Mouse (Mus musculus): ENCODE results near the gene Draxin. TPM values are rescaled to one million over a fixed set of nuclear protein-coding genes. Genes with fewer than 3 reads are reported as not detected.

The Draxin gene
- total and polyA plus RNA-seq, 2 experiments: not detected

DNA sequence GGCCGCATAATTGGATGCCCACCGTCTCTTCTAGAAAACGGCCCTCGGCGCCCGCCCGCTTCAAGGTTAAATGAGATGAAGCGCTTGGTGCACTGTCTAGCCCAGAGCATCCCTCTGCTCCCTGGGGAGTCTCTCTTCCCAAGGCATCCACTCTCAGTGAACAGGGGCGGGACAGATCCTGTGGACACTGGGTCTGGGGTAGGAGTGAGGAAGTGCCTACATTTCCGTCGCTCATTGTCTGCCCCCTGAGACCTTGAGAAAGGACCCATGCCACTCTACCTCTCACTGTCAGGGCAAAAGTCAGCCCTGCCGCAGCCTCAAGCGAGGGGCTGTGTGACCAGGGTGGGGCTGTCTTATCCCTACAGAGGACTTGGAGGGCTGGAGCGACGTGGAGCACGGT is 34.0 kb upstream of the Draxin start:
- Histone ChIP-seq H3K4me3 (ENCODE audit: insufficient read depth, low read depth, low read length) (no peak overlapping the region), H3K79me2 (ENCODE audit: control insufficient read depth, insufficient read depth, low read length) (no peaks in the 10 kb centered on the region), H3K27me3 (ENCODE audit: control insufficient read depth, insufficient read depth, low read length) (peaks cover 15% of the 10 kb centered on the region), H3K36me3 (ENCODE audit: control insufficient read depth, insufficient read depth, low read length) (no peaks in the 10 kb centered on the region), H3K4me1 (ENCODE audit: control insufficient read depth, insufficient read depth, low read length) (peaks cover 3% of the 10 kb centered on the region), H3K27ac (replicated peaks; ENCODE audit: insufficient read depth, low read depth, low read length) (no peak overlapping the region), H3K9ac (ENCODE audit: low read depth, low read length) (no peak overlapping the region)
- DNase-seq (ENCODE audit: extremely low read depth, low read depth, low spot score): no peak
- 5% methylated on average over 16 of the region's 16 CpGs for whole genome bisulfite sequencing
- TF ChIP-seq CTCF (IDR thresholded peaks at IDR 0.05; ENCODE audit: low read depth, low read length) (no peak), POLR2A (IDR thresholded peaks at IDR 0.05; ENCODE audit: extremely low read depth, insufficient read depth, low read length) (no peak)

DNA sequence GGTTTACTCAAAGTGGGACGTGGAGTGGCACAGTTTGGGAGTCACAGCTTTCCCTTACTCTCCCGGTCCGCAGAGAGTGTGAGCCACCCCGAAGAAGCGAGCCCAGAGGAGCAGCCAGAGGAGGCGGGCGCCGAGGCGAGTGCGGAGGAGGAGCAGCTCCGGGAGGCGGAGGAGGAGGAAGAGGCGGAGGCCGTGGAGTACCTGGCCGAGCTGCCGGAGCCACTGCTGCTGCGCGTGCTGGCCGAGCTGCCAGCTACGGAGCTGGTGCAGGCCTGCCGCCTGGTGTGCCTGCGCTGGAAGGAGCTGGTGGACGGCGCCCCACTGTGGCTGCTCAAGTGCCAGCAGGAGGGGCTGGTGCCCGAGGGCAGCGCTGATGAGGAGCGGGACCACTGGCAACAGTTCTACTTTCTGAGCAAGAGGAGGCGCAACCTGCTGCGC is 33.5 kb upstream of the Draxin start:
- peak overlapping the region; percentile 13; the same call in 1 of the 2 replicates for H3K4me3 ChIP-seq (ENCODE audit: insufficient read depth, low read depth, low read length)
- DNase-seq (ENCODE audit: extremely low read depth, low read depth, low spot score): peak; percentile 79
- TF ChIP-seq POLR2A (IDR thresholded peaks at IDR 0.05; ENCODE audit: extremely low read depth, insufficient read depth, low read length) (no peak), CTCF (IDR thresholded peaks at IDR 0.05; ENCODE audit: low read depth, low read length) (peak; percentile 94)
- H3K9ac ChIP-seq (ENCODE audit: low read depth, low read length): peak overlapping the region; percentile 27; the same call in 1 of the 2 replicates
- H3K36me3 ChIP-seq (ENCODE audit: control insufficient read depth, insufficient read depth, low read length): no peaks in the 10 kb centered on the region
- H3K79me2 ChIP-seq (ENCODE audit: control insufficient read depth, insufficient read depth, low read length): no peaks in the 10 kb centered on the region
- peaks cover 14% of the 10 kb centered on the region for H3K27me3 ChIP-seq (ENCODE audit: control insufficient read depth, insufficient read depth, low read length)
- H3K4me1 ChIP-seq (ENCODE audit: control insufficient read depth, insufficient read depth, low read length): peaks cover 5% of the 10 kb centered on the region
- H3K27ac ChIP-seq (replicated peaks; ENCODE audit: insufficient read depth, low read depth, low read length): no peak overlapping the region
- WGBS: 1% methylated on average over 29 of the region's 29 CpGs

DNA sequence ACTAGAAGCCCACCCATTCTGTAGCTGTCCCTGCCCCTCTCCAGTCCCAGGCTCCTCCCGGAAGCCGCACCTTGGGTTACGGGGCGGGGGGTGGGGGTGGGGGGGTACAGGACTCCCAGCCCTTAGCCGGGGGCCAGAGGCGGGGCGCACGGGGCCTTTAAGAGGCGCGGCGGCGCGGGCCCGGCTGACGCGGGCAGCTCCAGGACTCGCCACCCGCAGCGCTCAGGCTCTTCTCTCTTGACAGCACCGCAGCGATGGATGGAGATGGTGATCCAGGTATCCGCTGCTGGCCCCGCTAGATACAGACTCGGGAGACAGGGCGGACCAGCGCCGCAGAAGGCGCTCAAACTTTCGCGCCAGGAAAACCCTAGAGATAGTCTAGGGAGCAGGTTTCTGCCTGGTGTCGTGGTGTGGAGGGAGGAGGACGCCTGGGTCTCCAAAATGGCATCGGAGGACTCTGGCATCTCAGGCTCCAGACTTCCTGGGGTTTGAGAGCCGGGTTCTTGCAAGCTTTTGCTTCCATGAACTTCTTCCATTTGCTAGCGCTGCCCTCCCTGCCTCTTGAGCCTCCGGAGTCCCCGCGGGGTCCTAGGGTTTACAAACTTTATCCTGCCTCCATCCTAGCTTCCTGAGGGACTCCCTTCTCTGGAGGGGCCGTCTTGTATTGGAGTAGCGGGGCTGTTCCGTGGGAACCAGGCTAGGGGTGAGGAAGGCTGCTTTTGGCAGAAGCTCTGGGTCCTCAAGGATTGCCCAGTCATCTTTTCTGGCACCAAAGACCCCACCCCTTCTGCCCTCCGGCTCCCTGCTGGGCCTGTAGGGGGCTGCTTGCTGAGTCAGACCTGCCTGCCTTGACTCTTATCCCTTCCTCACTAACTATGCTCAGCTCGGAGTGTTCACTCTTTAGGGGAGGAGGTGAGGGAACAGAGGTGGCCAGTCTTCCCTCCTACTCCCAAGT is 30.2 kb upstream of the Draxin start, which contains the start of the genes Fbxo44 and Fbxo2:
TSS of gene Fbxo44 (minus strand) at position 47 of the 955 bp plus-strand sequence.
TSS of gene Fbxo2 (plus strand) at position 186 of the 955 bp plus-strand sequence.
- H3K27ac ChIP-seq (replicated peaks; ENCODE audit: insufficient read depth, low read depth, low read length): peak within 1 kb of the TSS; percentile 14; the same call in 1 of the 2 replicates
- 5% methylated on average over 43 of the region's 43 CpGs for WGBS
- H3K36me3 ChIP-seq (ENCODE audit: control insufficient read depth, insufficient read depth, low read length): no peaks in the 10 kb centered on the region
- H3K27me3 ChIP-seq (ENCODE audit: control insufficient read depth, insufficient read depth, low read length): peaks cover 9% of the 10 kb centered on the region; the same call in 1 of the 2 replicates
- TF ChIP-seq CTCF (IDR thresholded peaks at IDR 0.05; ENCODE audit: low read depth, low read length): no peak
- no peak for TF ChIP-seq POLR2A (IDR thresholded peaks at IDR 0.05; ENCODE audit: extremely low read depth, insufficient read depth, low read length)
- peak within 1 kb of the TSS; percentile 70 for H3K9ac ChIP-seq (ENCODE audit: low read depth, low read length)
- peak within 1 kb of the TSS; percentile 59 for H3K4me3 ChIP-seq (ENCODE audit: insufficient read depth, low read depth, low read length)
- no peaks in the 10 kb centered on the region for H3K79me2 ChIP-seq (ENCODE audit: control insufficient read depth, insufficient read depth, low read length)
- peaks cover 11% of the 10 kb centered on the region for H3K4me1 ChIP-seq (ENCODE audit: control insufficient read depth, insufficient read depth, low read length)
- no peak for DNase-seq (ENCODE audit: extremely low read depth, low read depth, low spot score)

GRCm38 (mm10) chr4:148159544-148160435 is 29.3 kb upstream of the Draxin start:
- H3K79me2 ChIP-seq (ENCODE audit: control insufficient read depth, insufficient read depth, low read length): no peaks in the 10 kb centered on the region
- peak overlapping the region; percentile 59 for H3K4me3 ChIP-seq (ENCODE audit: insufficient read depth, low read depth, low read length)
- DNase-seq (ENCODE audit: extremely low read depth, low read depth, low spot score): peak; percentile 88
- WGBS: under 1% methylated on average over 51 of the region's 55 CpGs
- H3K36me3 ChIP-seq (ENCODE audit: control insufficient read depth, insufficient read depth, low read length): no peaks in the 10 kb centered on the region
- H3K4me1 ChIP-seq (ENCODE audit: control insufficient read depth, insufficient read depth, low read length): peaks cover 11% of the 10 kb centered on the region
- peak overlapping the region; percentile 14; the same call in 1 of the 2 replicates for H3K27ac ChIP-seq (replicated peaks; ENCODE audit: insufficient read depth, low read depth, low read length)
- H3K9ac ChIP-seq (ENCODE audit: low read depth, low read length): peak overlapping the region; percentile 70
- H3K27me3 ChIP-seq (ENCODE audit: control insufficient read depth, insufficient read depth, low read length): peaks cover 6% of the 10 kb centered on the region; the same call in 1 of the 2 replicates
- TF ChIP-seq CTCF (IDR thresholded peaks at IDR 0.05; ENCODE audit: low read depth, low read length) (peak; percentile 27; the same call in 1 of the 2 replicates), POLR2A (IDR thresholded peaks at IDR 0.05; ENCODE audit: extremely low read depth, insufficient read depth, low read length) (0 out of 2 replicates have a peak, but pooled peaks have one; percentile 6)
